Mouse (Mus musculus): ENCODE results near the gene Cdkl2. TPM values are rescaled to one million over a fixed set of nuclear protein-coding genes. Genes with fewer than 3 reads are reported as not detected.

The Cdkl2 gene
- total RNA-seq, 1 experiment, result 6.4 TPM

DNA sequence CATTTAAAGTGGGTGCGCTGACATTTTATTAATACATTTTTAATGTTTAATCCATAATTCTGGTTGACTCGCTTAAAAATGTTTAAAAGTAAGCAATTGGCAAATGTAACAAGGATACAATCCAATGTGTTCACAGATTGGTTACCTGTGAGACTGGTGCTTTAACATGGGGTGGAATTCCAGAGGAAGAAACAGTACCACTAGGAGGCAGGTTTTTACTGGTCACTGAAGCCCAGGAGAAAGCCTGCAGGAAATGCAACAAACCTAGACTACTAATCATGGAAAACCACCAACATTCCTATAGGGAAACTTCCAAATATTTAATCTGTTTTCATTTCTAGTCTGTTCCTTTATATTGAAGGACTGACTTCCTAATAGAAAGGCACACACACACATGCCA lies 19.5 kb upstream of the Cdkl2 start:
- TF ChIP-seq MAFK (IDR thresholded peaks at IDR 0.05; ENCODE audit: insufficient read depth, low read depth, low read length) (no peak), ZNF384 (IDR thresholded peaks at IDR 0.05; ENCODE audit: low read depth, low read length) (no peak), HCFC1 (IDR thresholded peaks at IDR 0.05; ENCODE audit: borderline replicate concordance, insufficient read depth, low read length) (no peak), ZC3H11A (IDR thresholded peaks at IDR 0.05; ENCODE audit: borderline replicate concordance, low read depth, low read length) (no peak), CHD2 (IDR thresholded peaks at IDR 0.05; ENCODE audit: low read depth, low read length) (no peak)
- DNase-seq (ENCODE audit: low read depth, low spot score), result no peak
- H3K27ac ChIP-seq (ENCODE audit: insufficient read depth, low read depth, low read length, poor library complexity, severe bottlenecking), result no peak overlapping the region
- no peaks in the 10 kb centered on the region for H3K9me3 ChIP-seq (ENCODE audit: control insufficient read depth, insufficient read depth, low read depth, low read length)
- H3K36me3 ChIP-seq (ENCODE audit: control insufficient read depth, insufficient read depth, low read length, poor library complexity, severe bottlenecking), result peaks cover 36% of the 10 kb centered on the region
- no peak overlapping the region for H3K4me3 ChIP-seq (ENCODE audit: insufficient read depth in 1 of 2, low read depth in 1 of 2, low read length in 2 of 2, poor library complexity in 1 of 2, severe bottlenecking in 1 of 2)
- in situ Hi-C loops (cut with MboI; ENCODE audit: low sequenced_read_pairs in 2 of 2, unreplicated experiment in 2 of 2), result no loop called here
- H3K9ac ChIP-seq (ENCODE audit: insufficient read depth, low read depth, low read length, poor library complexity, severe bottlenecking), result no peak overlapping the region
- no peaks in the 10 kb centered on the region for H3K4me1 ChIP-seq (ENCODE audit: control insufficient read depth in 2 of 2, insufficient read depth in 2 of 2, low read length in 2 of 2, poor library complexity in 1 of 2)

DNA sequence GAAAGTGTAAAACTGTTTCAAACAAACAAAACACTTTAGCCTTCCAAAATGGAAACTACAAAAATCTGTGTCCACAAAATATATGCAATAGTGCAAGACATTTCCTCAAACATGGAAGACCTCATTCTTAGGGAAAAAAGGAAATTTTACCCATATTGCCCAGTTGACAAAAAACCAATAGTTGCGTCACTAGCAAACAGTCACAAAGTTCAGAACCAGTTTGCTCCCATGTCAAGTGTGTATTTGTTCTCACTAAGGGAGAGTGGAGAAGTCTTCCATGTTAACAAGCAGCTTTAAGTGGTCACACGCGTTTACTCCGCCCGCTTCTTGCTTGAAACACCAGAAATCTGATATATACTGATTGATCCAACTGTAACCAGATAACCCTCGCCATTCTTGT lies 9.2 kb upstream of the Cdkl2 start:
- no peak overlapping the region for H3K9ac ChIP-seq (ENCODE audit: insufficient read depth, low read depth, low read length, poor library complexity, severe bottlenecking)
- in situ Hi-C loops (cut with MboI; ENCODE audit: low sequenced_read_pairs in 2 of 2, unreplicated experiment in 2 of 2), result no loop called here
- no peak overlapping the region for H3K4me3 ChIP-seq (ENCODE audit: insufficient read depth in 1 of 2, low read depth in 1 of 2, low read length in 2 of 2, poor library complexity in 1 of 2, severe bottlenecking in 1 of 2)
- peaks cover 32% of the 10 kb centered on the region for H3K36me3 ChIP-seq (ENCODE audit: control insufficient read depth, insufficient read depth, low read length, poor library complexity, severe bottlenecking)
- TF ChIP-seq CHD2 (IDR thresholded peaks at IDR 0.05; ENCODE audit: low read depth, low read length) (no peak), ZNF384 (IDR thresholded peaks at IDR 0.05; ENCODE audit: low read depth, low read length) (no peak), ZC3H11A (IDR thresholded peaks at IDR 0.05; ENCODE audit: borderline replicate concordance, low read depth, low read length) (no peak), MAFK (IDR thresholded peaks at IDR 0.05; ENCODE audit: insufficient read depth, low read depth, low read length) (no peak), HCFC1 (IDR thresholded peaks at IDR 0.05; ENCODE audit: borderline replicate concordance, insufficient read depth, low read length) (no peak)
- no peak for DNase-seq (ENCODE audit: low read depth, low spot score)
- no peaks in the 10 kb centered on the region for H3K9me3 ChIP-seq (ENCODE audit: control insufficient read depth, insufficient read depth, low read depth, low read length)
- peaks cover 0 to 2% of the 10 kb centered on the region in 2 experiments; a peak in 1 of 4 replicates for H3K4me1 ChIP-seq (ENCODE audit: control insufficient read depth in 2 of 2, insufficient read depth in 2 of 2, low read length in 2 of 2, poor library complexity in 1 of 2)
- no peak overlapping the region for H3K27ac ChIP-seq (ENCODE audit: insufficient read depth, low read depth, low read length, poor library complexity, severe bottlenecking)

DNA sequence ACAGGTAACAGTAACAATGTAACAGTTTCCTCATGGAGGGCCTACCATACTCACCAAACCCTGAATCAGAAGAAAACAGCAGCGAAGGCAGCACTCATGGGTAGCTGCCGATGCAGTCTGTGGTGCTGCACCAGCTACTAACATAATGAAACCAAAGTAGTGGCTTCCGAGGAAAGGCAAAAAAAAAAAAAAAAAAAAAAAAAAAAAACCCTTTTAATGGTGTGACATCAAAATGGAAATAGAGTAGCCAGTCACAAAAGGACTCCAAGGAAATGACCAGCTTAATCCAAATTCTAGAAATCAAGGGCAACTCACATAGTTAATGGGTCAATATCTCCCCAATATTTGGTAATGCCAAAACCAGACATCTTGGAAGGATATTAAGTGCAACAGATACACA lies 6.7 kb upstream of the Cdkl2 start:
- no peak overlapping the region for H3K9ac ChIP-seq (ENCODE audit: insufficient read depth, low read depth, low read length, poor library complexity, severe bottlenecking)
- no peak overlapping the region for H3K4me3 ChIP-seq (ENCODE audit: insufficient read depth in 1 of 2, low read depth in 1 of 2, low read length in 2 of 2, poor library complexity in 1 of 2, severe bottlenecking in 1 of 2)
- H3K4me1 ChIP-seq (ENCODE audit: control insufficient read depth in 2 of 2, insufficient read depth in 2 of 2, low read length in 2 of 2, poor library complexity in 1 of 2), result peaks cover 0 to 2% of the 10 kb centered on the region in 2 experiments; a peak in 1 of 4 replicates
- in situ Hi-C loops (cut with MboI; ENCODE audit: low sequenced_read_pairs in 2 of 2, unreplicated experiment in 2 of 2), result no loop called here
- no peaks in the 10 kb centered on the region for H3K9me3 ChIP-seq (ENCODE audit: control insufficient read depth, insufficient read depth, low read depth, low read length)
- TF ChIP-seq ZNF384 (IDR thresholded peaks at IDR 0.05; ENCODE audit: low read depth, low read length), result peak; percentile 73
- no peak for TF ChIP-seq MAFK (IDR thresholded peaks at IDR 0.05; ENCODE audit: insufficient read depth, low read depth, low read length)
- no peak for DNase-seq (ENCODE audit: low read depth, low spot score)
- no peak overlapping the region for H3K27ac ChIP-seq (ENCODE audit: insufficient read depth, low read depth, low read length, poor library complexity, severe bottlenecking)
- H3K36me3 ChIP-seq (ENCODE audit: control insufficient read depth, insufficient read depth, low read length, poor library complexity, severe bottlenecking), result peaks cover 16% of the 10 kb centered on the region

DNA sequence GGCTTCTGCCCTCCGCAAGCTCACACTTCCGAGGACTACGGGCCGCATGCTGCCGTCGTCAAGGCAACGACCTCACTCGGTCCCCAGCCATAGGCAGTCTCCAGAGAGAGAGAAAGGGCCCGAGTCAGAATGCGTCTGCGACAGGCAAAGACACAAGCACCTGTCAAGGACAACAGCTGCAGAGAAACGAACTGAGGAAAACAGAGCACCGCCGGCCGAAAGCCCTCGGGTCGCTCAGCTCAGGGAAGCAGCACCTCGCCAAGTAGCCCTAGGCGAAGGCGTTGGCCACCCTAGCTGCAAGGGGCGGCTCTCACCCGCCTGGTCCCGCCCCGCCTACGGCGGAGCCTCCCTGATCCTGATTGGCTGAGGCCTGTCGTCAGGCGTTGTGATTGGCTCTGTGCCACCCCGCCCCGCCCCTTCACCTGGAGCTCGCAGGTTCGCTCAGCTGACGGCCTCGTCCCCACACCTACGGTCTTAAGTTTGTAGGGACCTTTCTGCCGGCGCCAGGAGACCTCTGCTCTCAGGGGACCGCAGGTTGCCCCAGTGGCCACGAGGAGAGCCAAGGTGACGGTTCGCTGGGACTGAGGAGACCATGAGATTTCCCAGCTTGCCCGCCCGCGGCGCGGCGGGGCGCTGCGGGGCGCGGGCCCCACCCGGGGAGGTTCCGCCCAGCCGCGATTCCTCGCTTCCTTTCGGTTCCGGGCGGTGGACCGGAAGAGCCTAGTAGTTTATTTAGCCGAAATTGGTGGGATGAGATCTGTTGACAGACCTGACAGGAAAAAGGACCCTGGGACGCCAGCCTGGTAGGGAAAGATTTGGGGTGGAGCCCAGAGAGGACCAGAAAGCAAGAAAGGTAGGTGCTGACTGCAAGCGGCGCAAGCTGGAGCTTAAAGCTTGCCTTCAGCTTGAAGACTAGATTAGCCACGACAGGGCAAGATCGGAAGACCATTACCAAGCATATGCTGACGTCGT lies 1.0 kb downstream of the Cdkl2 start:
- peak overlapping the region; percentile 76 to 78 for H3K4me3 ChIP-seq (ENCODE audit: insufficient read depth in 1 of 2, low read depth in 1 of 2, low read length in 2 of 2, poor library complexity in 1 of 2, severe bottlenecking in 1 of 2)
- in situ Hi-C loops (cut with MboI; ENCODE audit: low sequenced_read_pairs in 2 of 2, unreplicated experiment in 2 of 2), result loop anchor here in 1 of 2 experiments (25.0 kb wide), 2 partner anchors 105 to 580 kb away; no protein-coding TSS in a partner anchor
- DNase-seq (ENCODE audit: low read depth, low spot score), result peak; percentile 98
- no peaks in the 10 kb centered on the region for H3K9me3 ChIP-seq (ENCODE audit: control insufficient read depth, insufficient read depth, low read depth, low read length)
- H3K36me3 ChIP-seq (ENCODE audit: control insufficient read depth, insufficient read depth, low read length, poor library complexity, severe bottlenecking), result no peaks in the 10 kb centered on the region
- TF ChIP-seq CHD2 (IDR thresholded peaks at IDR 0.05; ENCODE audit: low read depth, low read length) (peak; percentile 58), MAFK (IDR thresholded peaks at IDR 0.05; ENCODE audit: insufficient read depth, low read depth, low read length) (no peak), ZNF384 (IDR thresholded peaks at IDR 0.05; ENCODE audit: low read depth, low read length) (no peak), HCFC1 (IDR thresholded peaks at IDR 0.05; ENCODE audit: borderline replicate concordance, insufficient read depth, low read length) (peak; percentile 69; the same call in 1 of the 2 replicates), ZC3H11A (IDR thresholded peaks at IDR 0.05; ENCODE audit: borderline replicate concordance, low read depth, low read length) (no peak)
- peak overlapping the region; percentile 74 for H3K9ac ChIP-seq (ENCODE audit: insufficient read depth, low read depth, low read length, poor library complexity, severe bottlenecking)
- H3K27ac ChIP-seq (ENCODE audit: insufficient read depth, low read depth, low read length, poor library complexity, severe bottlenecking), result peak overlapping the region; percentile 91
- H3K4me1 ChIP-seq (ENCODE audit: control insufficient read depth in 2 of 2, insufficient read depth in 2 of 2, low read length in 2 of 2, poor library complexity in 1 of 2), result no peaks in the 10 kb centered on the region
